8 mouse cellular contexts compared by ENCODE assay signal in the genomic region with DNA sequence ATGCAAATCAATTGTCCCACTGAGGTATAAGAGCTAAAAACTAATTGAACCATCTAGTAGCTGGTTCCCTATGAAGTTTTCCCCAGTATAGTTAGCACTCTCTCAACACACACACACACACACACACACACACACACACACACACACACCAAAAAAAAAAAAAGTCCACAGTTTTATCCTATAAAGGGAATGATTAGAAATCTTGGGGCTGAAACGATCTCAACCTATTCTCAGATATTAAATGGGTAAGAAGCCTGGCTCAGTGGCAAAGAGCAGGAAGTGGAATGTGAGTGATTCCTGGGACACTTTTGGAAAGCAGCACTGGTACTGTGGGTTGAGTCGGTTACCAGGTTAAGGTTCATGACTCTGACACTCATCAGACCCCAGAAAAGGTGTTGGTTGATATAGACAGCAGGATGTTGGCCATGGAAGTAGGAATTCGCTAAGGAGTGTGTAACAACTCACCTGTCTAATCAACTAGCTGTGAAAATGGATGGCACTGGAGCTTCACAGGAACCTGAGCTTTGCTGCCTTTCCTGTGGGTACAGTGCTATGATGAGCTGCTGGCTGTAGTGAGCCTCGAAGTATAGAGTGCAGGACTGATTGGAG.
DNase-seq lines count a peak whose midpoint lies in the region; ATAC-seq and TF ChIP-seq lines count a peak whose summit lies in the region.

No protein-coding gene starts in this region.

- no peak overlapping the region for H3K27ac ChIP-seq in heart, adult 2 months
- no peak overlapping the region for H3K27ac ChIP-seq in heart, embryonic 16.5 days (ENCODE audit: low read length)

- H3K36me3 ChIP-seq in heart, adult 2 months (ENCODE audit: control insufficient read depth, insufficient read depth, low read length) = no peaks in the 10 kb centered on the region
- no peaks in the 10 kb centered on the region for H3K36me3 ChIP-seq in heart, embryonic 16.5 days (ENCODE audit: control insufficient read depth, insufficient read depth)

- TF ChIP-seq EP300 in heart, adult 2 months (IDR thresholded peaks at IDR 0.05; ENCODE audit: insufficient read depth, low read depth, low read length) = no peak

- H3K27me3 ChIP-seq in heart, adult 2 months (ENCODE audit: control insufficient read depth, insufficient read depth, low read length) = no peaks in the 10 kb centered on the region
- H3K27me3 ChIP-seq in heart, embryonic 16.5 days (ENCODE audit: control insufficient read depth, insufficient read depth, low read length) = no peaks in the 10 kb centered on the region

- no peak for TF ChIP-seq CTCF in heart, adult 2 months (IDR thresholded peaks at IDR 0.05)

- TF ChIP-seq POLR2A in heart, adult 2 months (IDR thresholded peaks at IDR 0.05; ENCODE audit: insufficient read depth, low read depth, low read length) = no peak

- intact Hi-C loops in heart, adult 2 months (cut with DNase I) = no loop called here

- peaks cover 7% of the 10 kb centered on the region; the same call in 1 of the 2 replicates for H3K9me3 ChIP-seq in heart, embryonic 16.5 days (replicated peaks; ENCODE audit: control insufficient read depth, low read length)

- H3K4me1 ChIP-seq in heart, adult 2 months (ENCODE audit: control insufficient read depth, insufficient read depth, low read length) = no peaks in the 10 kb centered on the region
- no peaks in the 10 kb centered on the region for H3K4me1 ChIP-seq in heart, embryonic 16.5 days (ENCODE audit: control insufficient read depth, insufficient read depth, low read length)

- peak; percentile 90 for ATAC-seq in heart, embryonic 16.5 days (replicated peaks; ENCODE audit: extremely low read depth, insufficient read depth, low FRiP score)

- H3K9ac ChIP-seq in heart, adult 2 months (ENCODE audit: low read depth, low read length) = no peak overlapping the region
- H3K9ac ChIP-seq in heart, embryonic 16.5 days (ENCODE audit: low read length) = no peak overlapping the region

- DNase-seq in heart, adult 2 months = peak; percentile 15 to 30
- no peak for DNase-seq in heart, adult 9 months (ENCODE audit: low spot score in 2 of 2)
- DNase-seq in ZHBTc4 (ENCODE audit: low read depth, low spot score) = peak; percentile 97
- peak; percentile 100 for DNase-seq in embryo, embryonic 9.5 days (ENCODE audit: extremely low spot score)
- peak; percentile 92 for DNase-seq in large intestine, adult 2 months (ENCODE audit: low read depth, low spot score)
- peak; percentile 62 for DNase-seq in lung, postnatal 10 days
- peak; percentile 78 for DNase-seq in right cerebral cortex, postnatal 4 days

- no peak overlapping the region for H3K4me3 ChIP-seq in heart, adult 2 months
- H3K4me3 ChIP-seq in heart, embryonic 16.5 days (ENCODE audit: low read length) = no peak overlapping the region

- no peaks in the 10 kb centered on the region for H3K79me2 ChIP-seq in heart, adult 2 months (replicated peaks; ENCODE audit: control insufficient read depth, insufficient read depth, low read length)

- H3K4me2 ChIP-seq in heart, embryonic 16.5 days (ENCODE audit: low read depth, low read length) = no peak overlapping the region

- 39% methylated on average over 4 of the region's 4 CpGs for WGBS in heart, adult 2 months
- WGBS in heart, embryonic 16.5 days = 44% methylated on average over 4 of the region's 4 CpGs
- 55% methylated on average over 4 of the region's 4 CpGs for WGBS in large intestine, adult 2 months

Comparison
In these comparisons a context has a peak if more than half of its experiments do, and no peak if none do; other contexts are left out.
1. DNase-seq: peak in heart, adult 2 months (2 of 2), ZHBTc4 (single experiment), embryo, embryonic 9.5 days (single experiment), large intestine, adult 2 months (single experiment), lung, postnatal 10 days (single experiment) and right cerebral cortex, postnatal 4 days (single experiment); none in heart, adult 9 months (0 of 2).